Mouse (Mus musculus): Measurements from ENCODE around the gene Sorcs1. TPM values are rescaled to one million over a fixed set of nuclear protein-coding genes. Genes with fewer than 3 reads are reported as not detected.

The Sorcs1 gene
- polyA plus RNA-seq, 1 experiment = 2.0 TPM

DNA sequence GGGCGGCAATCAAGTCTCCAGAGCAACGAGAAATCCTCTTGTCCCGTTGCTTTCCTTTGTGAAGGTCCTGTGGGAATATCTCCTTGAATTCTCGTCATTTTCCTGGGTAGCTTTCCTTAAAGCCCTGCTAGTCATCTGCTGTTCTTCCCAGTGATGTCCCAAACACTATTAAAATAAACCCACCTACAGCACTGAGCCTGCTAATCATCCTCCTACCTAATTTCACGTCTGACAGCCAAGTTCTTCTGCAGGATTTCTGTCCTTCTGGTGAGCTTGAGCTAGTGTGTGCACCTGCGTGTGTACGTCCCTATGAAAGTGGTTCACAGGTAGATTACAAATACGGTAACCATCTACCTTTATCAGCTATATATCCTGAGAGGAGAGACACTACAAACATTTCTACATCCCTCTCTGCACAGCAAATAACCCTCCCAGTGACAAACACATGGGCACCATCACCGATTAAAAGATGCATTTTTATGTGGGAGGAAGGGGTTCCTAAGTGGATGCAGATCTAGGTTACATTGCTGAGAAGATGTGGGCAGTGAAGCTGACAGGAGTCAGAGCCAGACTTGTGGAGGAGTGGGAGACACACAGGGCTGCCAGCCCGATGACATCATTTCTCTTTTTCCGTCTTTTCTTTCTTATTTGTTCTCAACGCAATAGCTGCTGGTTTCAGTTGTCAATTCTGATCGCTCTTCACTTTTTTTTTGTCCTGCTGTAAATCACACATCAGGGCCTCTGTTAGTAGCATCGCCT is 259.3 kb downstream of the Sorcs1 start:
- no peak for DNase-seq (ENCODE audit: low spot score)

DNA sequence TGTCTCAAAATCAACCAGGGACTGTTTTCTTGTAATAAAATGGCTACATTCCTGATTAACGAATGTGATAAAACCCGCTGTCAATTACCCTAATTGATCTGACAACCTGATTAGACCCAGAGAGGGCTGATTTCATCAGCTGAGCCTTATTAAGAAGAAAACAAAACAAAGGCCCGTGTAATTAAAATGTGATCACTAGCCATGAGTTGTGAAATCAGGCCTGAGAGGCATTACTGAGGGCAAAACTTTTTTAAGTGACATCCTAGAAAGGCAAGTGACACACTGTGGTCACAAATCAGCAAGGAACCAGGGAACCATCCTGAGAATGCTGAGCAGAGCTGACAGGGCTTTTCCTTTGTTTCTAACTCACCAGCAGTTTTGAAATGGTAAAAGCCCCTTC is 267.9 kb downstream of the Sorcs1 start:
- DNase-seq (ENCODE audit: low spot score) = no peak

DNA sequence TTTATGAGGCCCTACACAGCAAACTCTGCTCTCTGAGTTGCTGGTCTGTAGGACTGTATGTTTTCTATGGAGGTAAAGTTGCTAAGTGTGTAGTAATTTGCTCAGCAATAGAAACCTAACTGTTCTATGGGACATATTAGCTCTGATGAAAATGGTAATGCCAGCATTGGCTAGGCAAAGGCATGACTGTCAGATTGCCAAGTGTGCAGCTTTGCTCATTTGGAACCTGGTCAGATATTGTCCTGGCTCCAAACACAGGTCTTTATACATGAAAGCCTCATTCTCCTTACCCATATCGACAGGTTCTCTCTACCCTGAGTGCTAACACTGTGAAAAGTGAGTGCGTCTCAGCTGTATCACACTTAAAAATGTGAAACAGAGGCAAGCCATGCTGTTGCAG is 280.1 kb downstream of the Sorcs1 start:
- no peak for DNase-seq (ENCODE audit: low spot score)

DNA sequence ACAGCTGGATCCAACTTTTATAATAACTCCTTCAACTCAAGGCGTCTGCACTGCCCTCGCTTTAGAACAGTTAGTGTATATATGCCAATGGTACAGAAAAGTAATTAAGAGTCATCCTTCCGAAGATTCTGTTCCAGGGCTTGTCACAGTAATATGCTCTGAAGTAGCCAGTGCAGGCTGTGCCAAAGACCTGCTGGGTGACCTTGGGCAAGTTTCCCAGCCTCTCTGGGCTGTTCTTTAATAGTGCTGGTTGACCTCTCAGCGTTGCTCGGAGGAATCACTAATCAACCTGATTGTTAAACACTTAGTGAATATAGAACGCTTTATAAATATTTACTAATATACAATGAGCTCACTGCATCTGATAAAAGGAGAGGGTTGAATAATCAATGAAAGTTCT is 282.7 kb downstream of the Sorcs1 start:
- no peak for DNase-seq (ENCODE audit: low spot score)

DNA sequence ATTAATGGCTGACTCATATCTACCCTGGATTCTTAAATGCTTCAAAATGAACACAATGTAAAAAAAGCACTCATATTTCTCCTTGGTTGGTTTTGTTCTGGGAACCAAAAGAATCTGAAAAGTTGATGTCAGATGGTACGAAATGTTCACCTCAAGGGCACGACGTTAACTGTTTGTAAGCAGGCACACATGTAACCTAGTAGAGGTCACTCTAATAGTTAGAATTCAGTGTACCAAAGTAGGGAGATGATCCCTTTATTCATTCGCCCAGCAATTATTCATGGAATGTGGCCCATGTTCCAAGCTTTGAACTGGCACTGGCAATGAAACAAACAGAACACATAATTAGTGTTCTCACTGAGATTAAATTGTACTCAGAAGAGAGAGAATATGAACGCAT is 284.3 kb downstream of the Sorcs1 start:
- DNase-seq (ENCODE audit: low spot score) = no peak

DNA sequence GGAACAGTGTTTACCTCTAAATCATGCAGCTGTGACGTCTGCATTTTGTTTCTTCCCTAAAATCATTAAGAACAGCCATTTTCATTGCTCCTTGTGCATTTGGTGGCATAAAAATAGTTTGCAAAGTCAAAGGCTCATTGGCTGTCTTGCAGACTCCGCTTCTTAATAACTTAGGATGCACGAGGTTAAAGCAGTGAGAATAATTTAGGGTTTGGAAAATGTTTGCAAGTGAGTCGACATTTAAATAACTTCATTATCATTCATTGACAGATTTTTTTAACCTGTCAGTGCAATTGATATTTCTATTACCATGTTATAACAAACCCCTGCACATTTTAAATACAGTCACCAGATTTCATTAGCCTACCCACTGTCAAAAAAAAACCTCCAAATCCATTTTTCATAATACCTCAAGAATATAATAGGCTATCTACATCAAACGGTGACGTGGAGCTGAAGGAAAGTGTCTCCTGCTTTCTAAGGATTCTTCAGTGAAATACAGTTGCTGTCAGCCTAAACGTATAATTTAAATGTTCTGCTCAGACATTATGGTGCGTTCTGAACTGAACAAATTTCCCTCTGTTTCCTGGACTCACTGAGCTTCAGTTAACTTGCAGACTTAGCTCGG is 288.4 kb downstream of the Sorcs1 start:
- DNase-seq (ENCODE audit: low spot score) = no peak

DNA sequence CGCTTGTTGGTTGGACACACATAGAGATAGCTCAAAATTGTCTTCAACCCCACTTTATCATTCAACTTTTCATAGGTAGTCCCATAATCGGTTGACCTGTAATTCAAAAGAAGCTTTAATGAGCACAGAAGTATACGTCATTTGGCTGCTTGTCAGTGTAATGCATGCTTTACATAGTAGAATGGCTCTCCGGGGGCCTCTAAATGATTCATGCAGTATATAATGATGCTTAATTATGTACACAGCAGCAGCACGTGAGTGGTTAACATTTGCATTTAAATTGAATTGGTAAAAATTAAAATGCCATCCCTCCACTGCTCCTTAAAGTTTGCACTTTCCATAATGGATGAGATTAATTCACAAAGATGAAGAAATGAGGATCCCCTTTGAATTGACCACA is 299.5 kb downstream of the Sorcs1 start:
- no peak for DNase-seq (ENCODE audit: low spot score)

DNA sequence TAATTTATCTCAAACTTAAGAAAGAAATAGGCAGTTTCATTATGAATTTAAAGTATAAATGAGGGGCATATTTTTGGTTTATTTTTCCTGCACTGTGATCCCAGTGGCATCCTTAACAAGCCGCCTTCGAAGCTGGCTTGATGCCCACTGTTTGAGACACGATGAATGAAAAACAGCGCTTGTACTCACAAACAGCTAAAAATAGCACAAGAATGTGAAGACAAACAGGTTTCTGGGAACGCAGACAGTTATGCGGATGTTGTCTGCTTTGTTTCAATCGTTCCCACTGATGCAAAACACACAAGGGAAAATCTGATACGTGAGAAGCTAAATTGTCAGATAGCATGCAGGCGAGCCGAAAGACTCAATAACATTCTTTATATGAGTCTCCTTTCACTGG is 303.7 kb downstream of the Sorcs1 start:
- DNase-seq (ENCODE audit: low spot score) = no peak

DNA sequence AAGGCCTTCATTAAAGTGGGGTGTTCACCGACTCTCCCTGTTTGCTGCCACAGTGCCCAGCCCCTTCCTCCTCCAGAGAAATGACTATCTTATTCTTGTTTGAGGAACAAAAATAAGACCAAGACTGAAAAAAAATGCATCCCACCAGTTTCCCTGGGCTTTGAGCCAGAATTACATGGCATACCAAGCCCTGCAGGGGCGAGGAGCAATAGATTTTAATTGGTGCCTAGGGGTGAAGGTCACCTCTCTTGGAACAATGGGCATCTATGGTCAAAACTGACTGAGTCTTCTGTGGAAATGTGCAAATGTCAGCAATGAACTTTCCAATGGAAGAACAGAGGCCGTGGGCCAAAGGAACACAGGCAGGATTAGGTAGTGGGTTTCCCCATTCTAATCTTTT is 312.0 kb downstream of the Sorcs1 start:
- no peak for DNase-seq (ENCODE audit: low spot score)

DNA sequence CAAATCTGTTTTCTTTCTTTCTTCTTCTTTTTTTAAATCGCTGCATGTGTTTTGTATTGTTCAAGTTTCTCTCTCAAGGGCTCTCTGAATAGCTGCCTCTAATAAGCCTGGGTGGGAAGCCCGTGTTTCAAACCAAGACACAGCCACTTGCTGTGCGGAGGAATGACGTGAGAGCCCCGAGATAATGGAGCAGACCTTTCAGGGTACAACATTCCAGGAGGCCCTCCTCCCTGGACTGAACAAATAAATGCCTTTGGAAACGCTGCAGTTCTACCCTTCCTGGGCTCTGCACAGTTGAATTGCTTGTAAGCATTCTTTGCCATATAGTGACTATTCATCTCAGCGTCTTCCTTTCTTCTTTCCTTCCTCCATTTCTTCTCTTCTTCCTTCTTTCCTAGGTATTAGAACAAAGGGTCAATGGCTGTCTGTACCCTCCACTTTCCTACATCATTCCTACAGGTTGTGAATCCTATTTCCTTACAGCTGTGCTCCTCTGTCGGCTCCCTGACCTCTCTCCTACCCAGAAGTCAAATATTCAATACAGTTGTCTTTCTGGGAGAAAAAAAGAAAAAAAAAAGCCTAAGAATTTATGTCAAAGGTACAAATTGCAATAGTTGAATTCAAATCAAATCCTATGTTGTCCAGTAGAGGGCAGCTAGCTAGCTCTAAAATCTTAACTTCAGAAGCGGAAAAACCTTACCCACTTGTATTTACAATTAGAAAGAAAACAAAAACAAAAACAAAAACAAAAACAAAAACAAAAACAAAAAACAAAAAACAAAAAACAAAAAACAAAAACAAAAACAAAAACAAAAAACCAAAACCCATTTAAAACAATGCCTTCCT is 315.6 kb downstream of the Sorcs1 start:
- DNase-seq (ENCODE audit: low spot score) = no peak

DNA sequence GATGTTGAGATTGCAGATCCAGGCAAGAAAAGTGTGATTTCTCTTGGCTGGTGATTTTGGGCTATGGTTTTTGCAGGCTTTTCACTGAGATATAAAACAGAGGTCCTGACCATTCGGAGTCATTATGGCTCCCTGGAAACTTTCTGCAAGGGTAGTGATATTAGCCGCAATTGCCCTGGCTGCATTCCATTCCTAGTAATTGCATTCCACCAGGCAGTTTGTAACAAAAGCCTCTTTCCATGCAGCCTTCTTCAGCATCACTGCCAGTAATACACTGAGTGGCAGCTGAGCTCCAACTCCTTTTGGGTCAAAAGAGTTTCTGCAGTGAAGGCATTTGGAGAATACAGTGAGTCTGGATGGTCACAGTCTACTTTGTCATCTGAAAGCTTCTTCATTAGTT is 319.9 kb downstream of the Sorcs1 start:
- no peak for DNase-seq (ENCODE audit: low spot score)

DNA sequence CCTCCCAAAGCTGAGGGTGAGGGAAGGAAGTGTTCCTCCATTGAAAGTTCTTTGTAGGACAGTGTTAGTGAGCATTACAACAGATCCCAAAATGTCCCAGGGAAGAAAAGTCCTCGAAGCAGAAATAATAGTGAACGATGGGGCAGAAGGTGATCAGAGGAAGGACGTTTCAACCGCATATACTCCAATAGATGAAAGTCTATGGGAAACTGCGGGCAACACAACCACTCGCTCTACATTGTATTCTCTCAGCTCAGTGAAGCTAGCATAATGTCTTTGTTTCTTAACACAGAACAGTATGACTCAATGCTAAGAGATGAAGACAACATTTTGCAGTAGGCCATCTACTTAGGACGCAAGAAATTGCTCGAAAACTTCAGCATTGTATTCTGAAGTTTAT is 339.2 kb downstream of the Sorcs1 start:
- no peak for DNase-seq (ENCODE audit: low spot score)

DNA sequence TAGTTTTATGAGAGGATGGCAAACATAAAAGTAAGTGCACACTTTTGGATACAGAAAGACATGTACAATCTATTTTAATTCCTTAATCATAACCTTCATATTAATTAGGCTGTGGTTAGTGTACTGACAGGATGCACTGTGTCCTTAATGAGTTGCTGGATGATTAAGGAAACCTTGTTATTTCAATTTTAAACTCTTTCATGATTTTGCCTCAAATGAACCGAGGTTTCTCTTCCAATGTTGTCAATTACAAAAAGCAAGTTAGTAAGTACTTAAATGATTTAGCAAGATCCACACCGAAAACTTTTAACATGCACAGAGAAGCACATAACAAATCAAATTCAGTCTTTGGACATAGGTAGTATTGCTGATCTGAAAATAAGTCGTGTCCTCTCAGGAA is 341.7 kb downstream of the Sorcs1 start:
- DNase-seq (ENCODE audit: low spot score) = no peak

DNA sequence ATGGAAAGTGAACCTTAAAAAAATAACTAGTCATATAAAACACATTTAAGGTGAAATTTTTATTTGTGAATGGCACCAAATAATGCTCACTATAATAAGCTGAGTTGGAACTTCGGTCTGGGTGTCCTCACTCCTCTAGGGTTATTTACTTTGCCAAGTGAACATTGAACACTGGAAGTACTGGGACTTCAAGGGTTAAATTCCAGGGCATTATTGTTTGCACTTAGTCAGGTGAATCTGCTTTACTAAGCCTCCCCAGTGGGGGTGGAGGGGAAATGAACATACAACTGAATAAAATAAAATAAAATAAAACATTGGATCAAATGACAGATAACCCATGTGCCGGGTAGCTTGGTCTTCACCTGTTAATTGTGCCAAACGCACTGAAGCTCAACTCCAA is 347.3 kb downstream of the Sorcs1 start:
- no peak for DNase-seq (ENCODE audit: low spot score)

DNA sequence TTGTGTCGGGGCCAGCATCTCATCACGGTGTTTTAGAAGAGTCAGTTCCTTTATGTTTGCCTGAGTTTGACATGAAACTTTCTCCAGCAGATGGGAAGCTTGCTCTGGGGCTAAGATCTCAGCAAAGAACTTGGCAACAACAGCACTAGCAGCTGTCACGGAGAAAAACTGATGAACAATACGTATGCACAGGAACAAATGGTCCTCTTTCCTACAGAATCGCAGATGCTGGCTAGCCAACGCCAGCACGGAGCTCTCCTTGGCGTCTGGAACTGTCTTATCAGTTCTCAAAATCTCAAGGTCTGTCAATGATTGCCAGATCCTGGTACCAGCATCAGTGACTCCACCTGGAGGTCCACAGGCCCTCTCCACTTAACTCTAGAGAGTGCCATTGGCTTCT is 350.6 kb downstream of the Sorcs1 start:
- DNase-seq (ENCODE audit: low spot score) = no peak

DNA sequence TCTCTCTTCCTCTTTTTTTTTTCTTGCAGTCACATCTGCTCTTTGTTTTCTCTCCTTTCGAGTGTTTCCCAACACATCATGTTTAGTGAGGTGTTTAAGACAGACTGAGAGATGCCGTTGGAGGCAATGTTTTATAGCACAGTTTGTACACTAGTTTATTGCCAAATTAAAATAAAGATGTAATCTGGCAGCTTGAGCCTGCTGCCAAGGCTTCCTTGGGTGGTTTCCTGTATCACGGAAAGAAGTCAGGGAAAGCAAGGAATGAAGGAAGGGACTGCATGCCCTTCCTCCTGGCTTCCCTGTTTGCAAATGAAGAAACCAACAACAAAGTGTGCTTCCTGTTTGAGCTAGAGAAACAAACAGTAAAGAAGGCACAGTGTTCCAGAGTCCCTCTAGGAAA is 352.3 kb downstream of the Sorcs1 start:
- DNase-seq (ENCODE audit: low spot score) = no peak

DNA sequence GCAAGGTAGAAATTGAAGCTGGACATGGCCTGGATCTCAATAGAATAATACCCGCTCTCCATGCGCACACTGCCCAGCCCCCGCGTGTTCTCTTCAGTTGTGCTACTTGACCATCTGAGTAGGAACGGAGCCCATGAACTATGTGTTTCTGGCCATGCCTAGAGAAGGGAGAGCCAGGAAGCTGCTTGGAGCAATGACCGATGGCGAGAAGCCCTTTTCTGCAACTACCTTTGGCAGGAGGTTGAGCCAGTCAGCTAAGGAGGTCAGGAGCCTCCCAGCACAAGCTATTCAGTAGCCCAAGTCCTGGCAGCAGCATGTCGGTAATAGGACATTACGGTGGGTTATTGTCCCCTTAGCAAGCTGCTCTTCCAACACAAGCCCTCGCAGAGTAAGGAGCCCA is 352.8 kb downstream of the Sorcs1 start:
- DNase-seq (ENCODE audit: low spot score) = no peak

DNA sequence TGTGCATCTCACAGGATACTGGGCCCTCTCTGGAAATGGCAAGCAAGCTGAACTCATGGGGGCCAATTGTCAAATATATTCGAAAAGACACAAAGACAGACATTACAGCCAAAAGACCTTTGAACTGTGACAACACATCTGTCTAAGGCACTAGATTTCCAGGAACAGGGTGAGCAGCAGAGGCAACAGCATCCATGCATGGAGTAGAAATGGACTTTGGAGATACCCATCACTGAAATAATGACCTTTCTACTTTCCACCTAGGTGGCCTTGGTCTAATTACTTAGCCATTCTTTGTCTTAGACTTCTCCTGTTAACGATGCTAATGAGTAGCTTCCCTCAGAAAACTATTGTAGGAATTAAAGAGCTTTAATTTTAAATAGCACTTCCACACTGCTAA is 371.4 kb downstream of the Sorcs1 start:
- no peak for DNase-seq (ENCODE audit: low spot score)

DNA sequence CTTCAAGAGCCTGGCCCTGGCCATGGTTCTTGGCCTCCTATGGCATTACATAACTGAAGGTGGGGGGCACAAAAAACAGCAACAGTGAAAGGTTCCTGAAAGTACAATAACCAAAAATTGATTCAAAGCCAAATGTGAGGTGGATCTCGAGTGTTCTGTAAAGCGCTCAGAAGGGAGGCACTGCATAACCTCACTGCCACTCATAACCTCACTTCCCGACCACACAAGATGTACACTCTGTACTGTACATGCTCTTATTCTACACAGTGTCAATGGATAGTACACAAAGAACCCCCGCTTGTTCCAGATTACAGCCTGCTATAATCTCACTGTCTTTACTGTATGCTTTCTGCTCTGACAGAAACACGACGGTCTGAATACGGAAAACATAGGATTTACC is 384.2 kb downstream of the Sorcs1 start:
- no peak for DNase-seq (ENCODE audit: low spot score)

DNA sequence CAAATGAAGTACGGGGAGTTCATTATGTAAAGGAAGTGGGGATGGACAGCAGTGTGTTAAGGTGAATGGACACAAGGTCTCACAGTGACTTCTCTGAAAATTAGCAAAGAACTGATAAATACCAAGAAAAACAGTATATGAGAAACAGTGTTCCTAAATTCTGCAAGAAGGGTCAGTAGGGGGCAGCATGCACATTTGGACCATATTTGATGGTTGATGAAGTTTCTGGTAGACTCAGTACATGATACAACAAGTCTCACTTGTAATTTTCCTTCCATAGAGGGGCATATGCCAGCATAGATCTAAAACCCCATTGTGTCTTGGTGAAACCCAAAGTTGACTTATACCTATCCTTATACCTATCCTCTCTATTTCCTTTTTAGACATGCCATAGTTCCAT is 414.0 kb downstream of the Sorcs1 start:
- DNase-seq (ENCODE audit: low spot score) = no peak

DNA sequence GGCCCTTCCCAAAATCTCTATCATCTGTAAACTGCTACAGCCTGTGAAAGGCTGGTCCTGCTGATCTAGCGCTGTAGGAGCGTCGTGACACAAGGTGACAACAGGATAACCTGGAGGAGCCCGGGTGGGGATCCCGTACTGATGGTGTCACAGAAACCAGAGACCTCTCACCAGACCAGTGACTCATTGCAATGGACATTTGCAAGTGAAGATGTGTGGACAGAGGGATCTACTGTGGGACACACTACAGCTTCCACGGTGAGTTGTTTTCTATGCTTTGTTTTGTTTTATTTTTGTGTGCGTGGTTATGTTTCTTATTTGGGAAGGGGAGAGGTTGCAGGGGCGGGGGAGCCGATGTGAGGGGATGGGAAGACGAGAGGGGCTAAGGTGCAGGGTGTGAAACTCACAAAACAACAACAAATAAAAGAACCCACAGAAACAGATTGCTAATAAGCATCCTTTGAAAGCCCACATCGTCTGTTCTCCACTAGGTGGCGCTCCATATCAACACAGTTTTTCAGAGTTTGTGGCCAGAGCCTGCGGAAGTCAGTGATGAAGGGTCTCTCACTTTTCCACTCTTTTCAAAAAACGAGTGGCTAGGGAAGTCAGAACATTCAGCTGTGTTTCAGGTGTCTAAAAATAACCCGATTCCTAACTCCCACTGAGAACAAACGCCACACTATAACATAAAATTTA is 419.6 kb downstream of the Sorcs1 start:
- DNase-seq (ENCODE audit: low spot score) = no peak

DNA sequence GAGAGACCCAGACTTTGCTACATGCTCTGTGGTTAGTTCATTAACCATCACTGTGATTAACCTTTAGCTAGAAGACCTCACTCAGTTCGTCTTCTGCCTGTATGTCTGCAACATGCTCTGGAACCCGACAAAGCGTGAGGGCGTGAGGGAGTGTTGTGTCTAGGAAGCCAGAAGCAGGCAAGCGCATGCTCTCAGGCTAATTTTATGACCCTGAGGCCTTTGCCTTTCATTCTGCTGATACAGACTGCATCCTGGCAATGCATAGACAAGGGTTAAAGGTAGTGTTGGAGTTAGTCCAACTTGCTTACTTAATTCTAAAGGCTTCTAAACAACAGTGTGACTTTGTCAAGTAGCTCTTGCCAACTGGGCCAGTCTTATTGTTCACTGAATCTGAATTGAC is 458.0 kb downstream of the Sorcs1 start:
- no peak for DNase-seq (ENCODE audit: low spot score)

Measured in urinary bladder, adult 2 months (tissue).